Mouse (Mus musculus) thymus, postnatal 4 days (tissue): ENCODE measurements at regions not wholly inside any gene's neighbourhood (a gene's known extent, or its start where the extent isn't known, plus 50 kb on each side); places are given as distances from the start of the nearest gene placed in this dataset.
A peak's percentile ranks its signal among the peaks of the same experiment; 100 is the strongest.

Experiments
- DNase-seq: peaks from one replicate; pipeline ENCODE4 v3.0.0; 2021

- no peak for DNase-seq
Measured at GRCm38 (mm10) chrX:96876239-96876638, 163.0 kb downstream of the Gpr165 start.

GRCm38 (mm10) chrX:96878721-96879120, 165.5 kb downstream of the Gpr165 start:
- peak; percentile 9 for DNase-seq

DNA sequence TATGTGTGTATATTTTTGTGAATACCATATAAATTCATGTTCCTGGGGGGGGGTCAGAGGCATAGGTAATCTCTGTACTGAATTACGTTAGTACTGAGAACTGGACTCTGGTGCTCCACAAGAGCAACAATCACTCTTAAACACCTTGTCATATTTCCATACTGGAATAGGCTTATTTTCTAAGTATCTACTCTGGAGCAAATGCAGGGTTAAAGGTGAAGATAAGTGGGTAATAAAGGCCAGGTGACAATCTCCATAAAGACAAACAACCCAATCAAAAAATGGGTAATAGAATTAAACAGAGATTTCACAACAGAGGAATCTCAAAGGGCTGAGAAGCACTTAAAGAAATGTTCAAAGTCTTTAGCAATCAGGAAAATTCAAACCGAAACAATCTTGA, 165.9 kb downstream of the Gpr165 start:
- DNase-seq = no peak

DNA sequence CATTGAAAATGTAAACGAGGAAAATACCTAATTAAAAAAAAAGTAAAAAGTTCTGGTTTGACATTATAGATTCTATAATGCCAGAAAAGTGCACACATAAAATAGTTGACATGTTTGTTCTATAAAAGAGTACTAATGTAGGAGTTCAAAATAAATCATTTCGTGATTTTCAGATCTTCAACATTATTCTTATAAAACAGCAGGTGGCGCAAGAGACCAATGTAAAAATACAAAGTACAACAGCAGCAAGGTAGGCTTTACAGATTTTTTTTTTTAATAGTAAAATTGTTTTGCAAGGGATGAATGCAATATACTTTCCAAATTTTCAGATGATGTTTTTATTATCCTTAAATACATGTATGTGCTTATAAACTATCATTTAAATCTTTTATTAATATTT, 171.8 kb upstream of the Pgr15l start:
- no peak for DNase-seq
